Mouse (Mus musculus) layer of hippocampus, adult 6 months (tissue): Measurements from ENCODE around the gene Cul4a. TPM values are rescaled to one million over a fixed set of nuclear protein-coding genes. Genes with fewer than 3 reads are reported as not detected.

Experiments used
- long read RNA-seq, 2 experiments: library from polyadenylated mRNA; unstranded; transcript quantifications; one replicate each; pipeline ENCODE4 v2.0.0; 2019 to 2020
- microRNA-seq: library from miRNA; unstranded; fragments of <30 nt; microRNA quantifications from one replicate; pipeline ENCODE4 v1.2.0, GENCODE M21; 2020
- polyA plus RNA-seq: library from polyadenylated mRNA; unstranded; fragments of <200 nt; fragmentation: Nextera tagmentation; gene quantifications from 2 replicates; pipeline ENCODE4 v1.2.3, GENCODE M21; 2021

Cul4a gene
- polyA plus RNA-seq: 35.6 and 37.3 TPM in 2 replicates
- long read RNA-seq, experiment 1, transcript Cul4a-201 (20 exons, 3,728 nt): major isoform, 65 of 99 reads
- long read RNA-seq, experiment 1, partial matches to known transcripts: 21 of 99 reads
- long read RNA-seq, experiment 1, other reads (novel, unspliced or antisense): 13 of 99 reads
- long read RNA-seq, experiment 2, transcript Cul4a-201 (20 exons, 3,728 nt): major isoform, 416 of 534 reads
- long read RNA-seq, experiment 2, partial matches to known transcripts: 30 of 534 reads
- long read RNA-seq, experiment 2, other reads (novel, unspliced or antisense): 87 of 534 reads

DNA sequence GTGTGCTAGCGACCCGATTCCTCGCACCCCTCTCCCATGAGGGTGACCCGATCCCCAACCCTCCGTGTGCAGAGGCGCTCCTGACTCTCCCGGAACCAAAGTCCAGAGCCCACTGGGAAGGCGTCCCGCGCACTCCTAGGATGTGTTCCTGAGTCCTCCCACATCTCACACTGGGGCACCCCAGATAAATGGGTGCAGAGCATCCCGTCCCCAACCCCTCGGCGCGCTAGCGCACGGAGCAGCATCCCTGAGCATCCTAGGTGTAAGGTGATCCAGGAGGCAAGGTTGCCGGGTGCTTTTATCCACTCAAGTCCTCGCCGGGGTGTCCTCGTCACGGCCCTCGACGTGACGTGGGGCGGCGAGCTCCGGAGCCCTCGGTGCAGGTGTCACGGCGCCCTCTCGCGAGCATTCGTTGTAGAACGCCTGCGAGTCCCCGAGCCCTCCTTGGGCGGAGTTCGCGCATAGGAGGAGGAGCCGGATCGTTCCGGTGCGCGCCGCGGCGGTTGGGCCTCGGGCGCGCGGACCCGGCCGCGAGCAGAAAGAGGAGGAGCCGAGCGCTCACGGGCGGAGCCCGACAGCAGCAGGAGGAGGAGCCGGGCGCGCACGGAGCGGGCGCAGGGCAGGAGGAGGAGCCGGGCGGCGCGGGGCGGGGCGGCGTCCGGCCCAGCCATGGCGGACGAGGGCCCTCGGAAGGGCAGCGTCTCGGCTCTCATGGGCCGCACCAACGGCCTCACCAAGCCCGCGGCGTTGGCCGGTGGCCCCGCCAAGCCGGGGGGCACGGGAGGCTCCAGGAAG, at the start of gene Cul4a, which contains the start of gene Pcid2:
Gene Cul4a, plus strand, starts transcription at position 535 of the 795 bp plus-strand sequence.
Gene Pcid2, minus strand, starts transcription at position 373 of the 795 bp plus-strand sequence.

DNA sequence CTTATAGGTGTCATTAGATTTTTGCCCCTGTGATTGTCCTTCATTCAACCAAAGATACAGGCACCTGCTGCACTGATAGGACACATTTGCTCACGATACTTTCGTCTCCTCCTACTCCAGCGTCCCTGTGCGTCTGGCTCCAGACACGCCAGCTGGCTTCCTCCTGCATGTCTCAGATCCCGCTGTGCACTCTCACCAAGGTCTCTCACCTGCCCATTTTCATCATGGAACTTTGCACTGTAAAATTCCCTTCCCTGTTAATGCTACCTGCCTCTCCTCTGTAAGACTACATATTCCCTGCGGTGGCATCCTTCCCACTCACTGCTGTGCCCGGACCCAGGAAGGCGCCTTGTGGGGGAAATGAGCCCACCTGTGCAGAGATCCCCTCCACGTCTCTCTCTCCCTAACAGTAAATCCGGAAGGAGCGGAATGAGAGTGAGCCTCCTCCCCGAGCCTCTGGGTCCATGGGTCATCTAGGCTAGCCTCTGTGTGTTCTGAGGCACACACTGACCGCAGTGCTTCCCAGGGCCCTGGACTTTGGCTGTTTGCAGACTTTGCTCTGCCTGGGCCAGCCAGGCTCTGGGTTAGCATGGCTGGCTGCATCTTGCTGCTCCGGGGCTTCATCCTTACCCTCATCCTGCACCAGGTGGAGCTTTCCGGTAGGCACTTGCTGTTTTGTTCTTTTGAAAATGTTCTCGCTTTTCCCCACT, 44.8 kb upstream of the Cul4a start, which contains the start of gene Proz:
Gene Proz, plus strand, starts transcription at position 474 of the 710 bp plus-strand sequence.

DNA sequence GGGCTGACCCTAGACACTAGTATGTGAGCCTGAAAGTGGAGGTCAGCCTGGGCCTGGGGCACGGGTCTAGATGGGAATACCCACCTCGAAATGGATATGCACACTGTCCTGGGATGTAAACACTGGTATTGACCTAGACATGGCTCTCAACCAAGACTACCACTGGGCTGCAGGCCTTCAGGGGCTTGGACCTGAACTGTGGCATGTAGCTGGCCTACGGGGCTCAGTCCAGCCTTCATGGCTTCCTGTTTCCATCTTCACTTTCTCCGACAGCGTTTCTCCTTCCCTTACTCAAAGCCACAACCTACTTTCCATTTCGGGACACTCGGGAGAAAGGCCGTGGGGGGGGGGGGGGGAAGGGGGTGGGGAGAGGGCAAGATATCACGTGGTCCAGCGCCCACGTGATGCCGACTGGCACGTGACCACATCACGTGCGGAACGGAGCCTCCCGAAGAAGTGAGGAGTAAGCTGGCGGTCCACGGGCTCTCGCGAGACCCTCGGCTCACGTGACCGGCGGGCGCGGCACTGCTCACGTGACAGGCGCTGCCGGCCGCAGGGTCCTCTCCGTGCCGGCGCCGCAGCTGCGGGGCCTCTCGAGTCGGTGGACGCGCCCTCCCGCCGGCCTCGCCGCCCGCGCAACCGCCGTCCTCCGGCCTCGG, 53.4 kb downstream of the Cul4a start, which contains the start of gene Lamp1:
Gene Lamp1, plus strand, starts transcription at position 444 of the 659 bp plus-strand sequence.

Small RNAs within 50 kb of the gene (microRNA-seq; reads per million reads assigned to microRNA genes)
- gene Mir1968 (13.5 reads per million, percentile 37 among the genes with 10 or more reads in this experiment), gene Mir7065 (not detected)

Other genes with a start within 250 kb of the Cul4a start
- 16.8 and 17.7 TPM in 2 replicates for gene Mcf2l, start 231.8 kb upstream of the Cul4a start, polyA plus RNA-seq
- not detected in 2 replicates for gene F7, start 79.6 kb upstream of the Cul4a start, polyA plus RNA-seq
- gene F10, start 68.3 kb upstream of the Cul4a start, polyA plus RNA-seq: 0.10 TPM in 1 of 2 replicates, not detected in the other
- gene Proz, start 44.7 kb upstream of the Cul4a start, polyA plus RNA-seq: 0.93 and 1.0 TPM in 2 replicates
- 15.1 and 16.8 TPM in 2 replicates for gene Pcid2, start 162 bp upstream of the Cul4a start, polyA plus RNA-seq
- 264 and 344 TPM in 2 replicates for gene Lamp1, start 53.5 kb downstream of the Cul4a start, polyA plus RNA-seq
- 3.8 and 5.3 TPM in 2 replicates for gene Grtp1, start 95.0 kb downstream of the Cul4a start, polyA plus RNA-seq
- not detected in 2 replicates for gene Adprhl1, start 148.5 kb downstream of the Cul4a start, polyA plus RNA-seq
- gene Dcun1d2, start 182.5 kb downstream of the Cul4a start, polyA plus RNA-seq: 20.3 and 22.2 TPM in 2 replicates
- gene Tmco3, start 182.6 kb downstream of the Cul4a start, polyA plus RNA-seq: 26.9 and 27.5 TPM in 2 replicates
- gene Tfdp1, start 233.1 kb downstream of the Cul4a start, polyA plus RNA-seq: 34.3 and 41.7 TPM in 2 replicates